Mouse (Mus musculus) layer of hippocampus, postnatal 36 days (tissue): ENCODE results near the gene Shank3. TPM values are rescaled to one million over a fixed set of nuclear protein-coding genes. Genes with fewer than 3 reads are reported as not detected.
A peak's percentile ranks its signal among the peaks of the same experiment; 100 is the strongest.

ENCODE experiments used
- DNase-seq, 2 experiments: peaks; one replicate each; pipeline ENCODE4 v3.0.0; 2022
- total RNA-seq, 2 experiments: library from RNA; stranded (reverse); gene quantifications; 2 replicates each; pipeline ENCODE4 v1.2.3; 2021

The Shank3 gene
- total RNA-seq, 2 experiments from 2014 or later: 244 to 255 TPM

DNA sequence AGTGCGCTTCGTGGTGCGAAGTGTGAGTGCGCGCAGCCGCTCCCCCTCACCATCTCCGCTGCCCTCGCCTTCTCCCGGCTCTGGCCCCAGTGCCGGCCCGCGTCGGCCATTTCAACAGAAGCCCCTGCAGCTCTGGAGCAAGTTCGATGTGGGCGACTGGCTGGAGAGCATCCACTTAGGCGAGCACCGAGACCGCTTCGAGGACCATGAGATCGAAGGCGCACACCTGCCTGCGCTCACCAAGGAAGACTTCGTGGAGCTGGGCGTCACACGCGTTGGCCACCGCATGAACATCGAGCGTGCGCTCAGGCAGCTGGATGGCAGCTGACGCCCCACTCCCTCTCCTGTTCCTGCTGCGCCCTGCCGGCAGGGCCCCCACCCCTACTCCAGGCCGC lies 58.6 kb downstream of the Shank3 start:
- DNase-seq: no peak

DNA sequence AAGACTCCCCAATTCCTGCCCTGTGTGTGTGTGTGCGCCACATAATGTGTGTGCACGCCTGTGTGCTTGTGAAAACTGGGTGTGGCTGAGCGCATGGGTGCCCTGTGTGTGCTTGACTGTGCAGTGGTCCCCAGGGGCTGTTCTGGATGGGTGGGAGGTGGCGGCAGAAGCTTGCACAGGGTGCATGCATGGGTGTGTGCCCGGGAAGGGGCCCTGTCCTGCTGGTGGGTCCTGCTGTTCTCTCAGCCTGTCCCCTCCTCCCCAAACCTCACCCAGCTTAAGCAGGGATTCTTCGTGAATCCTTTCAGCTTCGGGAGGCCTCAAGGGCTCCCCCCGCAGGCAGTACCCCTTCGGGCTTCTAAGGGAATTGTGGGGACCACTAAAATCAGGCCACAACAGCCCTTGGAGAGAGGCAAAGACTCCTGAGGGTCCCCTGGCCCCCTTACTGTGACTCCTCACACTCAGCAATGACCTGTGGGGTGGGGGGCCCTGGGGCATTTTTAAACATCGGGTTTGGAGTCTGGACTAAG lies 59.8 kb downstream of the Shank3 start:
- DNase-seq: no peak

DNA sequence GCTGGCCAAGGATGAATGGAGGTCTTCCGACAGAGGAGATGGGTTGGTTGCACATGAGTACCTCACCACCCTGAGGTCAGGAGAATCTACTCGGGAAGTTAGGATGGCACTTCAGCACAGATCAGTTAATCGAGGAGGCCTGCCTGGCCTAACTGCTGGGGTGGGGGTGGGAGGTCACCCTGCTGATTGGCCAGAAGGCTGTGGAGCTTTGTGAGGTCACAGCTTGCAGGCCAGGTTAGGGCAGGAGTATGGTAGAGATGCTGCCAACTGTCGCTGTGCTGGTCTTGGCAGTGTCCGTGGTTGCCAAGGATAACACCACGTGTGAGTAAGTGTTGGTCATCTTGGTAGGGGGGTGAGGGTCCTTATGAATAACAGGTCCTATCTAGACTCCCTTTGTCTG lies 68.7 kb downstream of the Shank3 start, which contains the start of gene Acr:
TSS of gene Acr (plus strand) at position 213 of the 400 bp plus-strand sequence.
- no peak for DNase-seq

DNA sequence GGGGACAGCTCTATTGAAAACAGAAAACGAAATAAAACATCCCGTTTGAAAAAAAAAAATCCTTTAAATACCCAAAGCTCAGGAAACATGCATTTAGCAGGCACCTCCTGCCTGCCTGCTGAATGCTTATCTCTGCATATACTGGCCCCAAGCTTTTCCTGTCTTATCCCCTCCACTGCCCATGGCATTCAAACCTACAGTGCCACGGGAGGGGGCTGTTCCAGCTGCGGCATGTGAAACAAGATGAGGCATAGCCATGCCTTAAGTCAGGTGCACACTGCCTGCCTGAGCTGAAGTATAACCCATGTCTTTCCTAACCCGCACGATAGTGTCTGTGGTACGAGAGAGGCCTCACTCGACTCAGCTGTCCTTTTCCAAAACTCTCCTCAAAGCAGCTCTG lies 72.7 kb downstream of the Shank3 start:
- no peak for DNase-seq

DNA sequence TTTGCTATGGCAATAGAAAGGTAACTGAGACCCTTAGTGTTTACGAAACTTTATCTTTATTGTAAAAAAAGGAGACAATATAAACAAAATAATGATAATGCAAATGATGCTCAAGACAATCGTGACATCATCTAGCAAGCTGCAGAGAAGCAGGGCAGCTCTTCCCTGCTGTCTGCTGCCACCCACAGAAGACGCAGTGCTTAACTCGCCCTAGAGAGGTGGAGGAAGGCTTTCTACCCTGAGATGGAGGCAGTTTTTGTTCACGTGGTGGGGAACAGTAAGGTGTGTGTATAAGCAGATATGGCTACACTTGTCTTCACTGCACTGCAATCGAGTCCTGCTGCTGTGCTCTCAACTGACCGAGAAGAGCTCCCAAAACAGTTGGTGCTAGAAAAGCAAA lies 83.1 kb downstream of the Shank3 start:
- DNase-seq: no peak

DNA sequence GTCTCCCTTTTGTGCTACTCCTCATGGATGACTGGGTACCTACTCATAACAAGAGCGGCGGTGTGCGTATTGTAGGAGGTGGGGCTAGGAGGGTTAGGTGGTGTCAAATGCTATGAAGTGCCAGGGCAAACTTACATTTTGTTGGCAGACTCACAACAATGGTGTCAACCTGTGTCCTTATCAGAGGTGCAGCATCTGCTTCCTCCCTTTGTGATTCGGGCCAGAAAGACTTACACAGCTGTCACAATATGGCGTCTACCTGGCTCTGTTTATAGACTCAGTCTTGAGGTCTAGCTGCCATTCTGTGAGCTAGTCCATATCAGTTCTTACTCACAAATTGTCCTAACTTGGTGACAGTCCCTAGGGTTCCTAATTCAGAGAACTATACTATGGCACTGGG lies 85.7 kb downstream of the Shank3 start:
- no peak for DNase-seq

DNA sequence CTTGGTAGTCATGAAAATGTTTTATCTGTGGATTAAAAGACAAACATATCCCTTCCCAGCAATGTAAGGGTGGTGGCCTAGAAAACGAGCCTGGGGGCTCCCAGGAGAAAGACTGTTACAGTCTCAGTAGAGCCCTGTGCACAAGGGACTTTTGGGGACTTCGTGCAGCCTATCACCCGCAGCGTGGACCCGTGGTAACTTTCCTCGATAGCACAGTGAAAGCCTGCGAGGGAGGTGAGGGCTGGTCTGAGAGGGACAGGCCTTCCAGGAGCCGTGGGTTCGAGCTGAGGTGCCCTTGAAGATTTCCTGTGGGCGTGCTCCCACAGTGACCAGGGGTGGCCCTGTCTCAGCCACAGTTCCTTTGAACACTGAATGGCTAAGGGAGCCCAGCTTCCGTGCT lies 86.2 kb downstream of the Shank3 start:
- DNase-seq: no peak

DNA sequence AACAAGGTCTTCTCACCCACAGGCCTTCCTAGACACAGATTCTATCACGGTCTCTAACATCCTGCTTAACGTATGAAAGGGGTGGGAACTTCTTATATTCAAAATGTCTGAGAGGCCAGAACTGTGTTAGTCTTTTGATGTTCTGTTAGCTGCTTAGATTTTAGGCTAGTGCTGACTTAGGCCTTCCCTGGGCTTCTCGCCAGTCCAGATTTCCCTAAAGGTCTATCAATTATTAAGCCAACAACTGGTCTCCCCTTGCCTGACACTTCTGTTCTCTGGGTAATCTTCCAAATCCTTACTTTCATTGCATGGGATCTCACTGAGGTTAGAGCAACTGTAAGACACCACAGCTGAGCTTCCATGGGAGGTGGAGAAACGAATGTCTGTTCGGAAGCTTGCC lies 89.7 kb downstream of the Shank3 start:
- no peak for DNase-seq

DNA sequence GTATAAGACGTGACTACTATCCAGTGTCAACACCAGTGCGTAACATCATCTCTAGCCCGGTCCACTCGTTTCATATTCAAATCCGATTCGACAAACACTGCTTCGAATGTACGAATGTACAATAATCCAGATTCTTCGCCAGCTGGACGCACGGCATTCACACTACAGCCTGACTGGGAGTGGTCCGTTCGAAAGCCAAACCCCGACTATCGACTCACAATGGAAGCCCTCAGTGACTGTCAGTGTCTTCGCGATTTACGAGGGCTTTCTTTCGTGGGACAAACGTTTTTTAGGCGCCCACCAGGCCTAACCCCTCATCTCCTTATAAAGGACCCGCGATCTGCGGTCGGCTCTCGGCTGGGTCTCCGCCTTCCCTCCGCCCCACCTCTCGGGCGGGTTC lies 91.9 kb downstream of the Shank3 start:
- no peak for DNase-seq

DNA sequence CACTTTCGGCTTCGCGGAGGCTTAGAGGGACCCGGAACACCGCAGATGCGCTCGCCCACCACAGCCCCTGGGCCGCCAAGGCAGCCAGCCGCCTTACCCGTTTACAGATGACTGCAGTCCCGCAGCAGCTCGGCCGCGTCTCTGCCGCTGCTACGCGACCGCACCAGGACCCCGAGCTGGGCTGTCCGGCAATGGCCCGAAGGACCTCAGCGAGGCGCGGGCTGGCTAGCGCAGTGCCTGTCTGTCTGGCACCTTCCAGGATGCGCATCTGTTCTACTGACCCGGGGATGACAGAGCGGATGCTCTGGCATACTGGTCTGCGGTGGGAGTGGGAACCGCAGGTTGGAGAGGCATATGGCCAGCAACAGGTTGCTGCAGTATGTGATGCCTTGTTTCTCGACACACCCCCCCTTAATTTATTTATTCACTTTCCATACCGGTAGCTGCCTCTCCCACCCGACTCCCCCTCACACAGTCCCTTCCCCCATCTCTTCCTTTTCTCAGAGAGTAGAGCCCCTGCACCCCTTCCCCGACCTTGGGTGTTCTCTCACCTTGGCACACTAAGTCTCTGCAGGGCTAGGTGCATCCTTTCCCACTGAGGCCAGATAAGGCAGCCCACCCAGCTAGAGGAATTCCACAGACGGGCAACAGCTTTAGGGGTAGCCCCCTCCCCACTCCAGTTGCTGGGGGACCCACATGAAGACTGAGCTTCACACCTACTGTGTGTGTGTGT lies 92.5 kb downstream of the Shank3 start, which contains the start of gene Rabl2:
TSS of gene Rabl2 (minus strand) at position 201 of the 733 bp plus-strand sequence.
- DNase-seq: peak; percentile 77 to 83

DNA sequence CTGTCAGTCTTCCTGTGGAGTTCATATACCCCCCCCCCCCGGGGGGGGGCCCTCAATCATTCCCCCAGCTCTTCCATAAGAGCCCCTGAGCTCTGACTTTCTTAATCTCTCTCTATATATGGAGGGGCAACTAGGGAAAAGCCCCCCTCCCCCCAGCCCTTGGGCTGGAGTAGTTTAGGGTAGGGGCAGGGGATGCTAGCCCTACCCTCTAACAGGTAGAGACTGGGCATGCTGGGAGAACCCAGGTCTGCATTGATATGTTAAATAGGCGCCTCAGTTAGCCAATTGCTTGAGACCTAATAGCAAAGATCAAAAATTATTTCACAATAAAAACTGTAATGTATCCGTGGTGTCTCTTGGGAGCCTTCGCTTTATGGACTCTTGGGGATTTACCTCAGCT lies 93.1 kb downstream of the Shank3 start:
- no peak for DNase-seq

DNA sequence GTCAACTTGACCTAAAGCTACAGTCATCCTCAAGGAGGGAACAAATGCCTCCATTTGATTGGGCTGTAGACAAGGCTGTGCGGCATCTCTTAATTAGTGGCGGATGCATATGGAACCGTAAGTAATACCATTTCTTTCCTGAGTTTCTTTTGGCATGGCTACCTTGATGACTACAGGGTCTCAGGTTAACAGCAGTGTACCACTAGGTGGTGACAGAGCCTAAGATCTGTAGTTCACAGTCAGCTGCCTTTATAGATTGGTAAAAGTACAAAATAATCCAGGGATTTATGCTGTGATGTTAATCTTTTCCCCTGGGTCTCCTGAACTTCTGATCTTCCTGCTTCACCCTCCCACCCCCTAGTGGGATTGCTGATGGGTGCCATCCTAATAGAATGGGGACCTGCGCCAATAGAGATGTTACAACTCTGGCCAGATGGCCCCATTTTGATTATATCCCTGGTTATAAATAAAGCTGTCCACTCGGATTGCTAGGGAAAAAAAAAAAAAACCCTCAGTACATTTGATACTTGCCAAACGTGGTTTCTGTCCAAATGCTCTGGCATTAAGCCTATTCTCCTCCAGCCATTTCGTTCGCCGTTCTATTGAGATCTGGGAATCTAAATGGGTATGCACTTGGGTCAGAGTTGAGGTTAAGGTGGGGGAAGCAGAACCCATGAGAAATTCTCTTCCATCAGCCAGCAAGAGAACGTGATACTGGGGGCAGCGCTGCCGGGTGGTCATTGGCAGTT lies 106.6 kb downstream of the Shank3 start:
- no peak for DNase-seq

DNA sequence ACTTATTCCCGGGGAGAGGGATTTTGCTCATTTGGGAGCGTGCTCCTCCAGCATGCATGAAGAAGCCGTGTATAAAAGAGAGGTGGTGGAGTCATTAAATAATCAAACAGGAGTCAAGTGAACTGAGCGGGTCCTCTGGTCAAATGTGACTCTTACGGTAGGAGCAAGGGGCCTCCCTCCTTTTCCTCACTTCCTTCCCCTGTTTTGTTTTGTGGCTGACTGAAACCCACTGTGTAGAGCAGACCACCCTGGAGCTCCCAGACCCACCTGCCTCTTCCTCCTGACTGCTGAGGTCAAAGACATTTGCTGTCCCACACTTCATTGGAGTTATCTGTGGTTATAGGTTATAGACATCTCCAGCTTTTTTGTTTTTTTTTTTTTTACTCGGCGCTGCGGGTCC lies 108.1 kb downstream of the Shank3 start:
- no peak for DNase-seq

DNA sequence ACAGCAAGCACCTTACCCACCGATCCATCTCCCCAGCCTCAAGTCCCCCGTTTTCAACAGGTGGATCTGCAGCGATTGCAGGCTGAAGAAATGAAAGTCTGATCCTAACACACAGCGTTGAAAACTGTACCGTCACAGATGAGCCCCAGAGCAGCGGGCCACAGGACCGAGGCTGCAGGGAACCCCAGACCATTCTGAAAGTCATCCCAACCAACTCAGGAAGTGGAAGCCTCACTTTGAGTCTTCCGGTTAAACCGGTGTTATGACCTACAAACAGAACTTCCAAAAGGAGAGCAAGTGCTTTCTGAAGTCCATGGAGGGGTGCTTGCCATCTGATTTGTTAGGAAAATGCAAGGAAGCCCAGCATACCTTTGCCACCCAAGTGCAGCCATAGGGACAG lies 108.5 kb downstream of the Shank3 start:
- DNase-seq: no peak

Other genes starting within 250 kb of the Shank3 start
- 100 to 1,000 TPM; 330 to 340 TPM for gene Sbf1, start 184.3 kb upstream of the Shank3 start, total RNA-seq
- not detected for gene Adm2, start 176.9 kb upstream of the Shank3 start, total RNA-seq
- gene Miox, start 165.2 kb upstream of the Shank3 start, total RNA-seq: not detected
- 10 to 100 TPM; 19.7 to 21.4 TPM for gene Lmf2, start 144.0 kb upstream of the Shank3 start, total RNA-seq
- gene Ncaph2, start 143.9 kb upstream of the Shank3 start, total RNA-seq: 10 to 100 TPM; 87.0 to 95.3 TPM
- 10 to 100 TPM; 31.5 to 32.6 TPM for gene Sco2, start 125.8 kb upstream of the Shank3 start, total RNA-seq
- gene Tymp, start 122.6 kb upstream of the Shank3 start, total RNA-seq: 1 to 10 TPM; 1.4 to 1.5 TPM
- gene Odf3b, start 120.3 kb upstream of the Shank3 start, total RNA-seq: 1 to 10 TPM; 2.7 to 2.8 TPM
- under 1 TPM; 0.25 to 0.68 TPM for gene Klhdc7b, start 114.7 kb upstream of the Shank3 start, total RNA-seq
- not detected for gene Syce3, start 89.1 kb upstream of the Shank3 start, total RNA-seq
- 1 to 10 TPM; 1.8 to 2.3 TPM for gene Cpt1b, start 73.8 kb upstream of the Shank3 start, total RNA-seq
- gene C730034F03Rik, start 70.0 kb upstream of the Shank3 start, total RNA-seq: 1 to 10 TPM; 2.6 to 3.1 TPM
- gene Gm44502, start 69.9 kb upstream of the Shank3 start, total RNA-seq: under 1 TPM in 1 of 2 experiments, not detected in 1; 0.30 TPM
- gene Chkb, start 69.7 kb upstream of the Shank3 start, total RNA-seq: 10 to 100 TPM; 37.5 to 43.0 TPM
- 100 to 1,000 TPM; 248 to 284 TPM for gene Mapk8ip2, start 45.7 kb upstream of the Shank3 start, total RNA-seq
- 10 to 100 TPM; 28.6 to 30.6 TPM for gene Arsa, start 22.2 kb upstream of the Shank3 start, total RNA-seq
- gene Acr, start 68.7 kb downstream of the Shank3 start, total RNA-seq: 1 to 10 TPM in 1 of 2 experiments, under 1 TPM in 1; 0.91 to 1.2 TPM
- gene Rabl2, start 92.3 kb downstream of the Shank3 start, total RNA-seq: 10 to 100 TPM; 27.1 to 31.2 TPM